Mouse (Mus musculus): ENCODE measurements around the gene Kcnk18.

DNA sequence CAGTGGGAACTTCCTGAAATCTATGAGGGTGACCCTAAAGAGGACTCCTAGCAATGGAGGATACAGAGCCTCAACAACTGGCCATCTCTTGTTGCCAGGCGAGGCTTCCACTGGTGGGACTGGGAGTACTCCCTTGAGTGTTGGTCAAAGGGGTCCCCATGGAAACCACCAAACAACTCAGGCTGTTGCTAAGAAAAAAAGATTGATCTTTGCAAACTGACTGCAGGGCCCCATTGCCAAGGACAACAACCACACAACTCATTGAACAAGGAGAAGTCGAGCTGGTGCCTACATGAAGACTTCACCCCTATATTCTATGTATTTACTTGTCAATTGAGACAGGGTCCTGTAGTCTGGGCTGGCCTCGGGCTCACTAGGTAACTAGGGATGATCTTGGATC lies 2.1 kb upstream of the Kcnk18 start:
- TF ChIP-seq CTCF (conservative IDR thresholded peaks at IDR 0.05; ENCODE audit: low read length) (no peak), NANOG (IDR thresholded peaks at IDR 0.05; ENCODE audit: borderline replicate concordance, low read length) (no peak), POU5F1 (IDR thresholded peaks at IDR 0.05; ENCODE audit: borderline replicate concordance, low read length) (no peak)

All from E14TG2a.4 (cell line).